Mouse (Mus musculus) embryonic facial prominence, embryonic 11.5 days (tissue): ENCODE data around the gene Specc1. TPM values are rescaled to one million over a fixed set of nuclear protein-coding genes. Genes with fewer than 3 reads are reported as not detected.

Experiments used
- ATAC-seq: fragments of 200-750 bp; cut with Nextera tagmentation; replicated peaks from 2 replicates; pipeline ENCODE4 v1.8.0; 2017; ENCODE audit warnings: low read depth; ENCODE audit not compliant: insufficient number of reproducible peaks, low FRiP score, low TSS enrichment
- DNase-seq: peaks from one replicate; pipeline ENCODE4 v3.0.0-alpha.2; 2015; ENCODE audit warnings: low spot score
- H3K27ac ChIP-seq: fragments of 300-500 bp; sonication (generic); replicated peaks from 2 replicates; pipeline ENCODE4 v1.5.1; 2014; ENCODE audit warnings: mild to moderate bottlenecking, low read depth, low read length, control low read depth
- H3K27me3 ChIP-seq: fragments of 300-500 bp; sonication (generic); 2 replicates; pipeline ENCODE4 v1.6.1; 2014; ENCODE audit warnings: mild to moderate bottlenecking, low read length, moderate library complexity, mixed read lengths; ENCODE audit not compliant: control insufficient read depth, insufficient read depth
- H3K36me3 ChIP-seq: fragments of 300-500 bp; sonication (generic); replicated peaks from 2 replicates; pipeline ENCODE4 v1.6.1; 2014; ENCODE audit warnings: low read depth, mild to moderate bottlenecking, low read length, moderate library complexity, mixed read lengths; ENCODE audit not compliant: control insufficient read depth, insufficient read depth
- H3K4me1 ChIP-seq: fragments of 300-500 bp; sonication (generic); 2 replicates; pipeline ENCODE4 v1.6.1; 2014; ENCODE audit warnings: low read length, mixed read lengths; ENCODE audit not compliant: control insufficient read depth, insufficient read depth
- H3K4me2 ChIP-seq: fragments of 300-500 bp; sonication (generic); 2 replicates; pipeline ENCODE4 v1.6.1; 2014; ENCODE audit warnings: low read depth, mild to moderate bottlenecking, control low read depth, low read length, moderate library complexity
- H3K4me3 ChIP-seq: fragments of 300-500 bp; sonication (generic); 2 replicates; pipeline ENCODE4 v1.5.1; 2014; ENCODE audit warnings: low read depth, low read length, control low read depth
- H3K9ac ChIP-seq: fragments of 300-500 bp; sonication (generic); replicated peaks from 2 replicates; pipeline ENCODE4 v1.6.1; 2014; ENCODE audit warnings: mild to moderate bottlenecking, control low read depth, low read length
- H3K9me3 ChIP-seq: fragments of 300-500 bp; sonication (generic); replicated peaks from 2 replicates; pipeline ENCODE4 v1.6.1; 2016; ENCODE audit warnings: mild to moderate bottlenecking, low read length, inconsistent platforms, mixed read lengths; ENCODE audit not compliant: control insufficient read depth
- WGBS: fragments of 180-500 bp; shearing (Covaris S2); extraction: QIAGEN DNeasy Blood & Tissue Kit; methylation state at CpG from one replicate; pipeline ENCODE4 v1.1.7; 2014; 5-methylcytosine and 5-hydroxymethylcytosine counted together
- polyA plus RNA-seq: library from polyadenylated mRNA; unstranded; fragments of >200 nt; fragmentation: Nextera tagmentation; extraction: Ambion mirVana; gene quantifications from 2 replicates; pipeline ENCODE4 v1.2.1, GENCODE M21; 2014

The Specc1 gene
- polyA plus RNA-seq, 1 experiment from 2014 or later = 17.2 TPM

- no peak overlapping the region for H3K4me3 ChIP-seq
- no peaks in the 10 kb centered on the region for H3K4me1 ChIP-seq
- WGBS = 64% methylated on average over 3 of the region's 3 CpGs
- no peaks in the 10 kb centered on the region for H3K27me3 ChIP-seq
- H3K9me3 ChIP-seq = no peaks in the 10 kb centered on the region
- no peak overlapping the region for H3K9ac ChIP-seq
- ATAC-seq = no peak
- H3K27ac ChIP-seq = no peak overlapping the region
- H3K36me3 ChIP-seq = no peaks in the 10 kb centered on the region
- H3K4me2 ChIP-seq = no peak overlapping the region
- no peak for DNase-seq
Observed at GRCm38 (mm10) chr11:62103380-62103911, 146.9 kb downstream of the Specc1 start.

GRCm38 (mm10) chr11:62106401-62106871, 149.9 kb downstream of the Specc1 start:
- no peaks in the 10 kb centered on the region for H3K27me3 ChIP-seq
- no peak overlapping the region for H3K9ac ChIP-seq
- no peak overlapping the region for H3K27ac ChIP-seq
- H3K36me3 ChIP-seq = no peaks in the 10 kb centered on the region
- ATAC-seq (peak; percentile 56; the same call in 1 of the 2 replicates), DNase-seq (no peak)
- no peak overlapping the region for H3K4me2 ChIP-seq
- WGBS = 61% methylated on average over 1 of the region's 1 CpGs
- H3K9me3 ChIP-seq = no peaks in the 10 kb centered on the region
- H3K4me1 ChIP-seq = no peaks in the 10 kb centered on the region
- H3K4me3 ChIP-seq = no peak overlapping the region

GRCm38 (mm10) chr11:62107272-62107836, 150.8 kb downstream of the Specc1 start:
- Histone ChIP-seq H3K9me3 (no peaks in the 10 kb centered on the region), H3K27me3 (no peaks in the 10 kb centered on the region), H3K4me2 (no peak overlapping the region), H3K4me3 (no peak overlapping the region), H3K27ac (no peak overlapping the region), H3K36me3 (no peaks in the 10 kb centered on the region), H3K9ac (no peak overlapping the region), H3K4me1 (no peaks in the 10 kb centered on the region)
- ATAC-seq (no peak), DNase-seq (no peak)
- 93% methylated on average over 2 of the region's 2 CpGs for WGBS

GRCm38 (mm10) chr11:62118561-62118960, 162.0 kb downstream of the Specc1 start:
- no peak for ATAC-seq
- 92% methylated on average over 9 of the region's 9 CpGs for WGBS
- no peaks in the 10 kb centered on the region for H3K4me1 ChIP-seq

GRCm38 (mm10) chr11:62119871-62120270, 163.3 kb downstream of the Specc1 start:
- Histone ChIP-seq H3K9ac (no peak overlapping the region), H3K36me3 (no peaks in the 10 kb centered on the region), H3K4me1 (no peaks in the 10 kb centered on the region), H3K9me3 (no peaks in the 10 kb centered on the region), H3K4me2 (no peak overlapping the region), H3K4me3 (no peak overlapping the region), H3K27ac (no peak overlapping the region), H3K27me3 (no peaks in the 10 kb centered on the region)
- ATAC-seq (no peak), DNase-seq (no peak)
- WGBS = 63% methylated on average over 3 of the region's 3 CpGs

More at GRCm38 (mm10) chr11:62118561-62118960, 162.0 kb downstream of the Specc1 start:
- DNase-seq = no peak
- no peak overlapping the region for H3K9ac ChIP-seq
- H3K4me2 ChIP-seq = no peak overlapping the region
- no peaks in the 10 kb centered on the region for H3K9me3 ChIP-seq
- no peak overlapping the region for H3K4me3 ChIP-seq
- H3K36me3 ChIP-seq = no peaks in the 10 kb centered on the region
- H3K27me3 ChIP-seq = no peaks in the 10 kb centered on the region
- H3K27ac ChIP-seq = no peak overlapping the region

GRCm38 (mm10) chr11:62121365-62121764, 164.8 kb downstream of the Specc1 start:
- no peaks in the 10 kb centered on the region for H3K4me1 ChIP-seq
- H3K9me3 ChIP-seq = no peaks in the 10 kb centered on the region
- DNase-seq (no peak), ATAC-seq (no peak)
- no peak overlapping the region for H3K4me3 ChIP-seq
- H3K27ac ChIP-seq = no peak overlapping the region
- H3K9ac ChIP-seq = no peak overlapping the region
- H3K4me2 ChIP-seq = no peak overlapping the region
- WGBS = 76% methylated on average over 5 of the region's 5 CpGs
- no peaks in the 10 kb centered on the region for H3K36me3 ChIP-seq
- no peaks in the 10 kb centered on the region for H3K27me3 ChIP-seq

GRCm38 (mm10) chr11:62127692-62128091, 171.1 kb downstream of the Specc1 start:
- no peaks in the 10 kb centered on the region for H3K9me3 ChIP-seq
- H3K4me2 ChIP-seq = no peak overlapping the region
- ATAC-seq (no peak), DNase-seq (peak; percentile 91)
- no peak overlapping the region for H3K27ac ChIP-seq
- no peak overlapping the region for H3K9ac ChIP-seq
- no peak overlapping the region for H3K4me3 ChIP-seq
- no peaks in the 10 kb centered on the region for H3K27me3 ChIP-seq
- H3K36me3 ChIP-seq = no peaks in the 10 kb centered on the region
- H3K4me1 ChIP-seq = no peaks in the 10 kb centered on the region
- 40% methylated on average over 3 of the region's 3 CpGs for WGBS

GRCm38 (mm10) chr11:62128197-62128596, 171.6 kb downstream of the Specc1 start:
- no peaks in the 10 kb centered on the region for H3K4me1 ChIP-seq
- no peak overlapping the region for H3K4me2 ChIP-seq
- DNase-seq (no peak), ATAC-seq (no peak)
- no peaks in the 10 kb centered on the region for H3K9me3 ChIP-seq
- WGBS = 78% methylated on average over 8 of the region's 8 CpGs
- H3K27me3 ChIP-seq = no peaks in the 10 kb centered on the region
- no peak overlapping the region for H3K9ac ChIP-seq
- H3K4me3 ChIP-seq = no peak overlapping the region
- H3K27ac ChIP-seq = no peak overlapping the region
- no peaks in the 10 kb centered on the region for H3K36me3 ChIP-seq
